Mouse (Mus musculus): ENCODE data around the gene Oma1.

GRCm38 (mm10) chr4:103405321-103405720, 91.7 kb downstream of the Oma1 start:
- TF ChIP-seq CTCF (IDR thresholded peaks at IDR 0.05; ENCODE audit: low read depth) (no peak), EP300 (IDR thresholded peaks at IDR 0.05; ENCODE audit: low read depth) (no peak)

Data from heart, postnatal 0 days (tissue).